Mouse (Mus musculus): ENCODE results near the gene Slc25a22.

GRCm38 (mm10) chr7:141413809-141414584 lies 23.7 kb downstream of the Slc25a22 start, which contains the start of gene Gatd1:
- TF ChIP-seq USF1 (IDR thresholded peaks at IDR 0.05; ENCODE audit: low read depth) (no peak), CTCF (IDR thresholded peaks at IDR 0.05; ENCODE audit: control insufficient read depth, insufficient read depth, insufficient read length) (no peak), FOSL1 (IDR thresholded peaks at IDR 0.05; ENCODE audit: insufficient read depth, low read length, poor library complexity, severe bottlenecking) (no peak)
